Mouse (Mus musculus): ENCODE data around the gene Lrmda. TPM values are rescaled to one million over a fixed set of nuclear protein-coding genes. Genes with fewer than 3 reads are reported as not detected.

The Lrmda gene
- polyA plus RNA-seq, 1 experiment, result not detected

- Histone ChIP-seq H3K4me3 (ENCODE audit: insufficient read depth, low read length) (no peak overlapping the region), H3K4me1 (ENCODE audit: control insufficient read depth, insufficient read depth, low read length) (peaks cover 2% of the 10 kb centered on the region; the same call in 1 of the 2 replicates), H3K27ac (ENCODE audit: insufficient read depth, low read length) (no peak overlapping the region)
- TF ChIP-seq POLR2A (IDR thresholded peaks at IDR 0.05; ENCODE audit: low read depth, low read length), result no peak
- TF ChIP-seq CTCF (IDR thresholded peaks at IDR 0.05; ENCODE audit: borderline replicate concordance, insufficient read depth, low read length), result no peak
These were observed 600.7 kb downstream of the Lrmda start for GRCm38 (mm10) chr14:22620191-22620590.

GRCm38 (mm10) chr14:22621941-22622340, 602.4 kb downstream of the Lrmda start:
- Histone ChIP-seq H3K27ac (ENCODE audit: insufficient read depth, low read length) (no peak overlapping the region), H3K4me1 (ENCODE audit: control insufficient read depth, insufficient read depth, low read length) (peaks cover 2% of the 10 kb centered on the region; the same call in 1 of the 2 replicates), H3K4me3 (ENCODE audit: insufficient read depth, low read length) (no peak overlapping the region)
- TF ChIP-seq POLR2A (IDR thresholded peaks at IDR 0.05; ENCODE audit: low read depth, low read length), result no peak
- TF ChIP-seq CTCF (IDR thresholded peaks at IDR 0.05; ENCODE audit: borderline replicate concordance, insufficient read depth, low read length), result no peak

GRCm38 (mm10) chr14:22627105-22627829, 607.8 kb downstream of the Lrmda start:
- peaks cover 2% of the 10 kb centered on the region; the same call in 1 of the 2 replicates for H3K4me1 ChIP-seq (ENCODE audit: control insufficient read depth, insufficient read depth, low read length)
- H3K27ac ChIP-seq (ENCODE audit: insufficient read depth, low read length), result no peak overlapping the region
- TF ChIP-seq POLR2A (IDR thresholded peaks at IDR 0.05; ENCODE audit: low read depth, low read length) (no peak), CTCF (IDR thresholded peaks at IDR 0.05; ENCODE audit: borderline replicate concordance, insufficient read depth, low read length) (no peak)
- no peak overlapping the region for H3K4me3 ChIP-seq (ENCODE audit: insufficient read depth, low read length)

- Histone ChIP-seq H3K4me3 (ENCODE audit: insufficient read depth, low read length) (no peak overlapping the region), H3K27ac (ENCODE audit: insufficient read depth, low read length) (no peak overlapping the region), H3K4me1 (ENCODE audit: control insufficient read depth, insufficient read depth, low read length) (no peaks in the 10 kb centered on the region)
- no peak for TF ChIP-seq CTCF (IDR thresholded peaks at IDR 0.05; ENCODE audit: borderline replicate concordance, insufficient read depth, low read length)
- TF ChIP-seq POLR2A (IDR thresholded peaks at IDR 0.05; ENCODE audit: low read depth, low read length), result no peak
These were observed 610.9 kb downstream of the Lrmda start for GRCm38 (mm10) chr14:22630361-22630867.

- H3K4me1 ChIP-seq (ENCODE audit: control insufficient read depth, insufficient read depth, low read length), result no peaks in the 10 kb centered on the region
These were observed 614.1 kb downstream of the Lrmda start for GRCm38 (mm10) chr14:22633612-22634011.

GRCm38 (mm10) chr14:22643494-22643893, 624.0 kb downstream of the Lrmda start:
- no peak overlapping the region for H3K27ac ChIP-seq (ENCODE audit: insufficient read depth, low read length)
- peaks cover 3% of the 10 kb centered on the region; the same call in 1 of the 2 replicates for H3K4me1 ChIP-seq (ENCODE audit: control insufficient read depth, insufficient read depth, low read length)
- no peak for TF ChIP-seq CTCF (IDR thresholded peaks at IDR 0.05; ENCODE audit: borderline replicate concordance, insufficient read depth, low read length)
- no peak for TF ChIP-seq POLR2A (IDR thresholded peaks at IDR 0.05; ENCODE audit: low read depth, low read length)
- no peak overlapping the region for H3K4me3 ChIP-seq (ENCODE audit: insufficient read depth, low read length)

More at GRCm38 (mm10) chr14:22633612-22634011, 614.1 kb downstream of the Lrmda start:
- TF ChIP-seq POLR2A (IDR thresholded peaks at IDR 0.05; ENCODE audit: low read depth, low read length), result no peak
- Histone ChIP-seq H3K27ac (ENCODE audit: insufficient read depth, low read length) (no peak overlapping the region), H3K4me3 (ENCODE audit: insufficient read depth, low read length) (no peak overlapping the region)

GRCm38 (mm10) chr14:22647879-22648611, 628.5 kb downstream of the Lrmda start:
- no peak overlapping the region for H3K27ac ChIP-seq (ENCODE audit: insufficient read depth, low read length)
- peaks cover 8% of the 10 kb centered on the region for H3K4me1 ChIP-seq (ENCODE audit: control insufficient read depth, insufficient read depth, low read length)
- H3K4me3 ChIP-seq (ENCODE audit: insufficient read depth, low read length), result no peak overlapping the region
- no peak for TF ChIP-seq POLR2A (IDR thresholded peaks at IDR 0.05; ENCODE audit: low read depth, low read length)

GRCm38 (mm10) chr14:22649411-22649911, 629.9 kb downstream of the Lrmda start:
- no peak for TF ChIP-seq CTCF (IDR thresholded peaks at IDR 0.05; ENCODE audit: borderline replicate concordance, insufficient read depth, low read length)
- H3K4me3 ChIP-seq (ENCODE audit: insufficient read depth, low read length), result no peak overlapping the region
- no peak overlapping the region for H3K27ac ChIP-seq (ENCODE audit: insufficient read depth, low read length)
- H3K4me1 ChIP-seq (ENCODE audit: control insufficient read depth, insufficient read depth, low read length), result peaks cover 8% of the 10 kb centered on the region

- peaks cover 5% of the 10 kb centered on the region; the same call in 1 of the 2 replicates for H3K4me1 ChIP-seq (ENCODE audit: control insufficient read depth, insufficient read depth, low read length)
- H3K4me3 ChIP-seq (ENCODE audit: insufficient read depth, low read length), result no peak overlapping the region
- TF ChIP-seq CTCF (IDR thresholded peaks at IDR 0.05; ENCODE audit: borderline replicate concordance, insufficient read depth, low read length), result no peak
- no peak for TF ChIP-seq POLR2A (IDR thresholded peaks at IDR 0.05; ENCODE audit: low read depth, low read length)
- no peak overlapping the region for H3K27ac ChIP-seq (ENCODE audit: insufficient read depth, low read length)
These were observed 630.8 kb downstream of the Lrmda start for GRCm38 (mm10) chr14:22649985-22650984.
